Mouse (Mus musculus): ENCODE results near the gene Slc5a4a. TPM values are rescaled to one million over a fixed set of nuclear protein-coding genes. Genes with fewer than 3 reads are reported as not detected.

The Slc5a4a gene
- total RNA-seq (2021): not detected
- long read RNA-seq, experiment 1: 0 reads
- long read RNA-seq, experiment 2: 0 reads

- DNase-seq: no peak
- intact Hi-C loops (cut with DNase I): no loop called here
Observed at GRCm38 (mm10) chr10:76147278-76147677, at the start of gene Slc5a4a. TSS of gene Slc5a4a (plus strand) at chr10:76147451.

DNA sequence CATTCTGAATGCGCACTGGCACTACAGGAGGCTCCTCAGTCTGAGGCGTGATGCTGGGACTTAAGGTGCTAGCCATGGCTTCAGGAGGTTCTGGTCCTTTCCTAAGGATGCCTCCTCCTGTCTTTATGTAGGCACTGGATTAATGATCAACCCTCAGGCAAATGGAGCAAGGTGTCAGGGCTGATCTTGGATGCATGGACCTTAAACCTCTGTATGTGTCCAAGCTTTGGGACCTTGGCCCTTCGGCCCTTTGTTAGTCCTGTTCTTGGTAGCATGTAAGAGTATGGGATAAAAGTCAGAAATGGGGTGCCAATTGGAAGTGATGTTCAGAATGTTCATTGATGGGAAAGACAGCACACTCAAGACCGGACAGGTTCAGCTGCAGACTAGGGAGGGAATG is 36.4 kb upstream of the Slc5a4a start, which contains the start of gene Slc5a4b:
Gene Slc5a4b, minus strand, starts transcription at position 101 of the 400 bp plus-strand sequence.
- no peak for DNase-seq
- intact Hi-C loops (cut with DNase I): no loop called here

DNA sequence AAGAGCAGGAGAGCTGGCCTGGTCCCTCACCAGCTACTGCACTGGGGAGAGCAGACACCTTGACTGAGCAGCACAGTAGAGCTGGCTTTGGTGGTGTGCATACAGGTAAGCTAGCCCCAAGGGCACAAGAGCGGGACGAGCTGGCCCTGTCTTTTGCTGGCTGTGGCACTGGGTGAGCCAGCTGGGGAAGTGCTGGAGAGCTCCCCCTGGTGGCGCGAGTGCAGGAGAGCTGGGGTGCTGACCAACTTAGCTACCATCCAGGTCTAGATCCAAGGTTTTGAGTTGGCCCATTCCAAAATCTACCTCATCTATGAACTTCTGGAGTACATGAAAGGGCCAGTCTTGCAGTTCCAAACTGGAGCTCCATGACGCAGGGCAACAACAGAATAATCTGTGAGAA is 29.3 kb upstream of the Slc5a4a start:
- peak in 1 of 2 experiments; percentile 24 for DNase-seq
- intact Hi-C loops (cut with DNase I): no loop called here

DNA sequence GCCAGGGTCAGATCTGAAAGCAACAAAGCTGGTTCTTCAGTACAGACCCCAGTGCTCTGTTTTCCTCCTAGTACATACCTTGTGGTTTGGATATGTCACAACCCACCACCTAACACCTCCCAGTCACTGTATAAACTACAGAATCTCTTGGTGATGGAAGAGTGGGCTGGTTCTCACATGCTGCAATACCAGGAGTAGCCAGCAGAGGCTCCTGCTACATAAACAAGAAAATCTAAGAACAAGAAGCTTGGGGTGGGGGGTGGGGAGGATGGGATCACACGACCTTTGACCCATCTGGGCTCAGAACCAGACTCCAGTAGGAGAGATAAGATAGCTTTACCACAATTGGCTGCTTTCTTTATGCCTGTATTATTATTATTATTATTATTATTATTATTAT is 28.5 kb upstream of the Slc5a4a start:
- no peak for DNase-seq
- intact Hi-C loops (cut with DNase I): no loop called here

DNA sequence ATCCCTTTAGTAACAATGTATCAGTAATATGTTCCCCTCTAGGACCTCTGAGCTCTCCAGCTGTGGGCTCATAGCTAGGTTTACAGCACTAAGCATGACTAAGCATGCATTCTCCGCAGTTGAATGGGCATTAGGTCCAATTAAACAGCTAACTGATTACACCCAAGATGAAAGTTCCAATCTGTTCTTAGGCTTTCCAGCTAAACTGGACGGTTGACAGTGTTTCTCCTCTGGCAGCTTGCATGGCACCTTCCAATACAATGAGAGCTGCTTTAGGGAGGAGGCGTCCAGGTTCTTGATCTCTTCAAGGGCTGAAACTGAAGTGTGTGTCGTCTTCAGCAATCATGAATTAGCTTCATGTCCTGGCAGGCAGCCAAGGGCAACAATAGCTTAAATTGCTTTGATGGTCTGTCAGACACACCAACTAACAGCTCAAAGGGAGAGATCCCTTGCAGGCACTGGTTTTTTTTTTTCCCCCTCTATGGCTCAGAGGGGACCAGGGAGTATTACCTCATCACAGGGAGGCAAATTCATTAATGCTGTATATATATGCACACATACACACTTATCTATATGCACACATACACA is 27.0 kb upstream of the Slc5a4a start:
- intact Hi-C loops (cut with DNase I): no loop called here
- no peak for DNase-seq

- DNase-seq: no peak
- intact Hi-C loops (cut with DNase I): no loop called here
Observed at GRCm38 (mm10) chr10:76121495-76121894, 25.8 kb upstream of the Slc5a4a start.

- intact Hi-C loops (cut with DNase I): no loop called here
- no peak for DNase-seq
Observed at GRCm38 (mm10) chr10:76132506-76132905, 14.7 kb upstream of the Slc5a4a start.

- DNase-seq: no peak
- intact Hi-C loops (cut with DNase I): no loop called here
Observed at GRCm38 (mm10) chr10:76136318-76136717, 10.9 kb upstream of the Slc5a4a start.

GRCm38 (mm10) chr10:76146846-76147245 is 405 bp upstream of the Slc5a4a start:
- DNase-seq: no peak
- intact Hi-C loops (cut with DNase I): no loop called here

DNA sequence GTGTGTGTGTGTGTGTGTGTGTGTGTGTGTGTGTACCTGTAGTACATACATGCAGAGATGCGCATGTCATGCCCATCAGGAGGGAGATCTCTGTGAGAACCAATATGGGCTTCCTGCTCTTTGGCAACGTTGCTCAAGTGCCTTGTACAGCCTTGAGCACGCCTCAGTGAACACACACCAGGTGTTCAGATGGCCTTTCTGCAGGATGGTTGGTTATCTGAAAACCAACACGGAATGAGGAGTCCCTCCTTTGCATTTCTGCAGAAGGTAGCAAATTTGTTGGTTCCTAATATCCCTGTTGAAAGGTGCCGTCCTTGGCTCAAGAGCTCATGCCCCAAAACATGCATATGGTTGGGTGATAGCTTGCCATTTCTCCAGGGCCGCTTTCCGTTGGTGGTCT is 8.7 kb downstream of the Slc5a4a start:
- no peak for DNase-seq
- intact Hi-C loops (cut with DNase I): no loop called here

- intact Hi-C loops (cut with DNase I): no loop called here
- DNase-seq: no peak
Observed at GRCm38 (mm10) chr10:76157528-76157927, 10.3 kb downstream of the Slc5a4a start.

DNA sequence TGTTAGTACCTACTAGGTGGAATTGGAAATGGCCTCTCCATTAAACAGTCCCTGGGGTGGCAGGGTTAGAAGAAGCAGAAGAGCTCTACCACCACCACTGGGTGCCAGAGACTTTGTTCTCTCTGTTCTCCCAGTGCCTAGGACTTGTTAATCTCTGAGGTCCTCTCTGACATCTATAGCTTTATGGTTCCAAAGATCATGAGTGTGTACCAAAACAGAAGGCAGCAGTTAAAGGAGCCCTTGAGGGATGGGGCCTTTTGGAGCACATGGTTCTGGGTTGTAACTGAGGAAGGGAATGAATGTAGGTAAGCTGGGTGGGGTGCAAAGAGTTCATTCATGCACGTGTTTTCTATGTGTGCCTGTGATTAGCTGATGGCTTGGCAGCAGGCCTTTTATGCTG is 10.8 kb downstream of the Slc5a4a start:
- DNase-seq: no peak
- intact Hi-C loops (cut with DNase I): no loop called here

DNA sequence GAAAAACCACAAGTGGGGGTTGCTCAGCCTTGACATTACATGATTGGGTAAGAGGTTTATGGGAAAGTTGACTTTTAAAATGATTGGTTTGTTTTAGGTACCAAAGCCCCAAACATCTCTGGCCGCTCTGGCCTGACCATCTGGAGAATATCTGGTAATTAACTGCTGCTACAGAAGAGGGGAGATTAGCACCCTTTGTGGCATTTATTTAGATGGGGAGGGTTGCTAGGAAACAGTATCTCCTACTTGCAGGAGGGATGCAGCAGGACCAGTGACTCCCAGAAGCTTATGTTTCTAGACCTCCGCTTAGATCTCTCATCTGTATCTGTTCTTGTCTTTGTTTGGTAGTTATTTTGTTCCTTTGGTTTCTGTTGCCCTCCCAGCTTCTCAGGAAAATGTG is 27.6 kb downstream of the Slc5a4a start:
- no peak for DNase-seq
- intact Hi-C loops (cut with DNase I): no loop called here

GRCm38 (mm10) chr10:76185216-76185615 is 38.0 kb downstream of the Slc5a4a start:
- no peak for DNase-seq
- intact Hi-C loops (cut with DNase I): no loop called here

- no peak for DNase-seq
- intact Hi-C loops (cut with DNase I): no loop called here
Observed at GRCm38 (mm10) chr10:76188010-76188409, 40.8 kb downstream of the Slc5a4a start.

- intact Hi-C loops (cut with DNase I): no loop called here
- DNase-seq: no peak
Observed at GRCm38 (mm10) chr10:76201416-76201815, 54.2 kb downstream of the Slc5a4a start.

GRCm38 (mm10) chr10:76201978-76202377 is 54.7 kb downstream of the Slc5a4a start:
- peak in 1 of 2 experiments; percentile 45 for DNase-seq
- intact Hi-C loops (cut with DNase I): no loop called here

DNA sequence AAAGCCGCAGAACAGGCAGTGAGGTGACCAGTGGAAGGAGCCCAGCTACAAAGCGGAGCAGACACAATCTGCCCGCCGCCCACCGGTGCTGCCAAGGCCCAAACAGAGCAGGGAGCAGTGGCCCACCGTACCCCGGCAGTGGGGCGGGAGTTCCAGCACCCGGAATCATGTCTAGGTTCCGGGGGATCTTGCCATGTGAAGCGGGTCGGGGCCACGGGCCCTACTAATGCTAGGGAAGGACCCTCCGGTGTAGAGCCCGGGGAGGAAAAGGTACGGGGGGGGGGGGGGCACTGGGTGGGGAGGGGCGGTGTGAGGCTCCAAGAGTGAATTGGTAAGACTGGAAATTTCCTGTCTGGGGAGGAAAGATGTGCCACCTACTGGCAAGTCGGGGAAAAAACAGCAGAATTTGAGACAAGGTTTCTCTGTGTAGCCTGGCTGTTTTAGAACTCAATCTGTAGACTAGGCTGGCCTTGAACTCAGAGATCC is 56.6 kb downstream of the Slc5a4a start:
- DNase-seq: no peak
- intact Hi-C loops (cut with DNase I): no loop called here

GRCm38 (mm10) chr10:76207262-76207796 is 60.1 kb downstream of the Slc5a4a start:
- intact Hi-C loops (cut with DNase I): no loop called here
- DNase-seq: no peak

GRCm38 (mm10) chr10:76209241-76209640 is 62.0 kb downstream of the Slc5a4a start:
- intact Hi-C loops (cut with DNase I): no loop called here
- DNase-seq: peak in 1 of 2 experiments; percentile 8

DNA sequence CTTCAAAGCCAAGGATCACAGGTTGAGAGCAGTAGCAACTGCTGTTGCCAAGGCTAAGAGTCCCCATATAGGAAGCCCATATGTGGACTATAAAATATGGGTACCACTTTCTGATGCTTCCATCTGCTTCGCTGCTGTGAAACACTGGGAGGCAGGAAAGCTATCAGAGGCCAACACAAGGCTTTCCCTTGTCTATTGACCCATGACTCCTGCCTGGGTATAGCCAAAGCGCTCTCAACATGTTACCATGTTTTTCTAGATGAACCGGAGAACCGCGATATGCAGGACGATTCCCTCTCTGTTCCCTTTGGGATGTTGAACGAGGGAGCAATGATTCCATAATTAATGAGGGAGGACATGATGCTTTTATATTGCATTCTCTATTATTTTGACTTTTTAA is 63.6 kb downstream of the Slc5a4a start:
- peak in 1 of 2 experiments; percentile 1 for DNase-seq
- intact Hi-C loops (cut with DNase I): no loop called here

- intact Hi-C loops (cut with DNase I): no loop called here
- no peak for DNase-seq
Observed at GRCm38 (mm10) chr10:76212121-76212520, 64.9 kb downstream of the Slc5a4a start.

All from gastrocnemius, postnatal 36 days (tissue).